Mouse (Mus musculus): ENCODE results near the gene Ggt5. TPM values are rescaled to one million over a fixed set of nuclear protein-coding genes. Genes with fewer than 3 reads are reported as not detected.

The Ggt5 gene
- total RNA-seq, 2 experiments from 2014 or later: 3.3 to 3.8 TPM

- DNase-seq (ENCODE audit: extremely low spot score in 1 of 2, low spot score in 1 of 2): no peak
These were observed 21.1 kb upstream of the Ggt5 start for GRCm38 (mm10) chr10:75568029-75568428.

GRCm38 (mm10) chr10:75568441-75568840, 20.7 kb upstream of the Ggt5 start:
- no peak for DNase-seq (ENCODE audit: extremely low spot score in 1 of 2, low spot score in 1 of 2)

- no peak for DNase-seq (ENCODE audit: extremely low spot score in 1 of 2, low spot score in 1 of 2)
These were observed 20.3 kb upstream of the Ggt5 start for GRCm38 (mm10) chr10:75568851-75569250.

GRCm38 (mm10) chr10:75570981-75571657, 18.0 kb upstream of the Ggt5 start:
- DNase-seq (ENCODE audit: extremely low spot score in 1 of 2, low spot score in 1 of 2): no peak

- DNase-seq (ENCODE audit: extremely low spot score in 1 of 2, low spot score in 1 of 2): no peak
These were observed 17.2 kb upstream of the Ggt5 start for GRCm38 (mm10) chr10:75571937-75572336.

GRCm38 (mm10) chr10:75573181-75573580, 16.0 kb upstream of the Ggt5 start:
- no peak for DNase-seq (ENCODE audit: extremely low spot score in 1 of 2, low spot score in 1 of 2)

GRCm38 (mm10) chr10:75573965-75574364, 15.2 kb upstream of the Ggt5 start:
- DNase-seq (ENCODE audit: extremely low spot score in 1 of 2, low spot score in 1 of 2): no peak

- no peak for DNase-seq (ENCODE audit: extremely low spot score in 1 of 2, low spot score in 1 of 2)
These were observed 10.0 kb upstream of the Ggt5 start for GRCm38 (mm10) chr10:75579129-75579528.

- DNase-seq (ENCODE audit: extremely low spot score in 1 of 2, low spot score in 1 of 2): peak; percentile 90 to 99
These were observed 3.1 kb upstream of the Ggt5 start for GRCm38 (mm10) chr10:75585876-75586552.

- no peak for DNase-seq (ENCODE audit: extremely low spot score in 1 of 2, low spot score in 1 of 2)
These were observed 2.6 kb upstream of the Ggt5 start for GRCm38 (mm10) chr10:75586553-75586879.

- no peak for DNase-seq (ENCODE audit: extremely low spot score in 1 of 2, low spot score in 1 of 2)
These were observed 1.4 kb upstream of the Ggt5 start for GRCm38 (mm10) chr10:75587781-75588180.

- DNase-seq (ENCODE audit: extremely low spot score in 1 of 2, low spot score in 1 of 2): no peak
These were observed 804 bp upstream of the Ggt5 start for GRCm38 (mm10) chr10:75588336-75588735.

- DNase-seq (ENCODE audit: extremely low spot score in 1 of 2, low spot score in 1 of 2): no peak
These were observed 511 bp downstream of the Ggt5 start for GRCm38 (mm10) chr10:75589651-75590050.

GRCm38 (mm10) chr10:75591211-75591894, 2.2 kb downstream of the Ggt5 start:
- no peak for DNase-seq (ENCODE audit: extremely low spot score in 1 of 2, low spot score in 1 of 2)

GRCm38 (mm10) chr10:75592585-75592984, 3.4 kb downstream of the Ggt5 start:
- DNase-seq (ENCODE audit: extremely low spot score in 1 of 2, low spot score in 1 of 2): no peak

GRCm38 (mm10) chr10:75595981-75596380, 6.8 kb downstream of the Ggt5 start:
- DNase-seq (ENCODE audit: extremely low spot score in 1 of 2, low spot score in 1 of 2): no peak

- DNase-seq (ENCODE audit: extremely low spot score in 1 of 2, low spot score in 1 of 2): no peak
These were observed 11.1 kb downstream of the Ggt5 start for GRCm38 (mm10) chr10:75600189-75600730.

GRCm38 (mm10) chr10:75605162-75605846, 16.2 kb downstream of the Ggt5 start:
- no peak for DNase-seq (ENCODE audit: extremely low spot score in 1 of 2, low spot score in 1 of 2)

GRCm38 (mm10) chr10:75607253-75607652, 18.1 kb downstream of the Ggt5 start:
- no peak for DNase-seq (ENCODE audit: extremely low spot score in 1 of 2, low spot score in 1 of 2)

GRCm38 (mm10) chr10:75608975-75609374, 19.8 kb downstream of the Ggt5 start:
- DNase-seq (ENCODE audit: extremely low spot score in 1 of 2, low spot score in 1 of 2): no peak

GRCm38 (mm10) chr10:75610486-75610885, 21.3 kb downstream of the Ggt5 start:
- DNase-seq (ENCODE audit: extremely low spot score in 1 of 2, low spot score in 1 of 2): no peak
